Mouse (Mus musculus) urinary bladder, postnatal 25 days (tissue): Measurements from ENCODE around the gene Mybl2.

Source experiments
- DNase-seq: peaks from one replicate; pipeline ENCODE4 v3.0.0; 2022; ENCODE audit warnings: low spot score

The Mybl2 gene

GRCm38 (mm10) chr2:163111413-163112201, 57.1 kb downstream of the Mybl2 start:
- DNase-seq, result no peak

GRCm38 (mm10) chr2:163120626-163121352, 66.3 kb downstream of the Mybl2 start:
- DNase-seq, result no peak

GRCm38 (mm10) chr2:163121353-163121660, 66.8 kb downstream of the Mybl2 start:
- DNase-seq, result no peak

GRCm38 (mm10) chr2:163122319-163122718, 67.8 kb downstream of the Mybl2 start:
- DNase-seq, result no peak

- DNase-seq, result no peak
Measured at GRCm38 (mm10) chr2:163123496-163123895, 69.0 kb downstream of the Mybl2 start.

- DNase-seq, result no peak
Measured at GRCm38 (mm10) chr2:163130837-163131236, 76.3 kb downstream of the Mybl2 start.

GRCm38 (mm10) chr2:163132314-163132713, 77.8 kb downstream of the Mybl2 start:
- no peak for DNase-seq
